Mouse (Mus musculus): Measurements from ENCODE around the gene Galnt7. TPM values are rescaled to one million over a fixed set of nuclear protein-coding genes. Genes with fewer than 3 reads are reported as not detected.

The Galnt7 gene
- total RNA-seq, 2 experiments from 2014 or later: 8.5 to 9.8 TPM

- intact Hi-C loops (cut with DNase I): loop anchor here (5.0 kb wide), 2 partner anchors 46 to 54 kb away; no protein-coding TSS in a partner anchor
Measured at GRCm38 (mm10) chr8:57486491-57487440, 166.1 kb downstream of the Galnt7 start.

GRCm38 (mm10) chr8:57480606-57481005 is 172.2 kb downstream of the Galnt7 start:
- intact Hi-C loops (cut with DNase I): no loop called here
- DNase-seq (ENCODE audit: extremely low spot score in 1 of 2, low spot score in 2 of 2): no peak

More at GRCm38 (mm10) chr8:57486491-57487440, 166.1 kb downstream of the Galnt7 start:
- peak; percentile 25 to 65 for DNase-seq (ENCODE audit: extremely low spot score in 1 of 2, low spot score in 2 of 2)

- intact Hi-C loops (cut with DNase I): no loop called here
- no peak for DNase-seq (ENCODE audit: extremely low spot score in 1 of 2, low spot score in 2 of 2)
Measured at GRCm38 (mm10) chr8:57479700-57480099, 173.1 kb downstream of the Galnt7 start.

- DNase-seq (ENCODE audit: extremely low spot score in 1 of 2, low spot score in 2 of 2): no peak
- intact Hi-C loops (cut with DNase I): no loop called here
Measured at GRCm38 (mm10) chr8:57478406-57478805, 174.4 kb downstream of the Galnt7 start.

Other genes starting within 250 kb of the Galnt7 start
- gene Scrg1, start 197.1 kb downstream of the Galnt7 start, total RNA-seq (2021): 10 to 100 TPM; 35.3 to 52.0 TPM
- gene Sap30, start 165.2 kb downstream of the Galnt7 start, total RNA-seq (2021): 1 to 10 TPM; 5.7 to 7.2 TPM
- 10 to 100 TPM; 13.1 to 15.5 TPM for gene Hmgb2, start 141.1 kb downstream of the Galnt7 start, total RNA-seq (2021)

Measured in left cerebral cortex, postnatal 10 days (tissue).